Mouse (Mus musculus): ENCODE results near the gene Teddm2. TPM values are rescaled to one million over a fixed set of nuclear protein-coding genes. Genes with fewer than 3 reads are reported as not detected.
A peak's percentile ranks its signal among the peaks of the same experiment; 100 is the strongest.

Teddm2 gene
- polyA plus RNA-seq, 1 experiment from 2014 or later: 0.77 TPM

Small RNAs within 50 kb of the gene (microRNA-seq; reads per million reads assigned to microRNA genes)
- 31.5 reads per million, percentile 33 among the genes with 10 or more reads in this experiment for gene Mir8114

Other genes with a start within 250 kb of the Teddm2 start
- 18.3 and 18.6 TPM in 2 replicates for gene Rgs8, start 247.2 kb downstream of the Teddm2 start, polyA plus RNA-seq (2016; fragmentation: Nextera tagmentation; extraction: Ambion mirVana)
- 24.9 and 27.0 TPM in 2 replicates for gene Rgs16, start 159.9 kb downstream of the Teddm2 start, polyA plus RNA-seq (2016; fragmentation: Nextera tagmentation; extraction: Ambion mirVana)
- gene Rnasel, start 150.8 kb downstream of the Teddm2 start, polyA plus RNA-seq (2016; fragmentation: Nextera tagmentation; extraction: Ambion mirVana): 39.5 and 40.0 TPM in 2 replicates
- gene Rgsl1, start 56.1 kb downstream of the Teddm2 start, polyA plus RNA-seq (2016; fragmentation: Nextera tagmentation; extraction: Ambion mirVana): 0.12 and 0.27 TPM in 2 replicates
- 0.42 and 0.46 TPM in 2 replicates for gene Teddm1b, start 25.9 kb downstream of the Teddm2 start, polyA plus RNA-seq (2016; fragmentation: Nextera tagmentation; extraction: Ambion mirVana)
- gene Teddm1a, start 8.5 kb downstream of the Teddm2 start, polyA plus RNA-seq (2016; fragmentation: Nextera tagmentation; extraction: Ambion mirVana): not detected in 2 replicates
- gene Glul, start 284 bp downstream of the Teddm2 start, polyA plus RNA-seq (2016; fragmentation: Nextera tagmentation; extraction: Ambion mirVana): 126 TPM in 2 replicates